Mouse (Mus musculus) urinary bladder, postnatal 14 days (tissue): ENCODE data around the gene Cdc20b.

ENCODE experiments used
- DNase-seq: peaks from one replicate; pipeline ENCODE4 v3.0.0; 2021; ENCODE audit warnings: low spot score

Cdc20b gene

GRCm38 (mm10) chr13:113097011-113097410 lies 62.1 kb downstream of the Cdc20b start:
- no peak for DNase-seq

GRCm38 (mm10) chr13:113098406-113098805 lies 63.5 kb downstream of the Cdc20b start:
- DNase-seq: no peak

GRCm38 (mm10) chr13:113100879-113101278 lies 66.0 kb downstream of the Cdc20b start, which contains the start of gene Gzma:
TSS of gene Gzma (minus strand) at chr13:113100981.
- DNase-seq: no peak

DNA sequence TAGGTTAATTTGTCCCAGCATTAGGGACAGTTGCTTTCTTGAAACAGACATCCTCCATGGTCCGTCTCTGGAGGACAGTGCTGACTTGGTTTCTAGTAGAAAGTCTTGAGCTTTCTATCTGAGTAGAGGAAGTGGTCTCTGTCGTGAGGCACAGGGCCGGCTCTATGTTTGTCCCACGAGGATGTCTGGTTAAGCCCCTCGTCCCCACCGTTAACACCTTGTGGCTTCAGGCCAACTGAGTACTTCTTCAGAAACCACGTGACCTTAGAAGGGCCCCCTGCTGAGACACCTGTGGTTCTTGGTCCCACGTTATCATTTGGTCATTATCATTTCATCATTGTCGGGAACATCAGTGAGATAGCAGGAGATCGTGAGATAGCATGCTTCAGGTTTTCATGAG lies 66.9 kb downstream of the Cdc20b start:
- no peak for DNase-seq

GRCm38 (mm10) chr13:113104759-113105158 lies 69.8 kb downstream of the Cdc20b start:
- DNase-seq: no peak

GRCm38 (mm10) chr13:113118977-113119376 lies 84.1 kb downstream of the Cdc20b start:
- DNase-seq: no peak

DNA sequence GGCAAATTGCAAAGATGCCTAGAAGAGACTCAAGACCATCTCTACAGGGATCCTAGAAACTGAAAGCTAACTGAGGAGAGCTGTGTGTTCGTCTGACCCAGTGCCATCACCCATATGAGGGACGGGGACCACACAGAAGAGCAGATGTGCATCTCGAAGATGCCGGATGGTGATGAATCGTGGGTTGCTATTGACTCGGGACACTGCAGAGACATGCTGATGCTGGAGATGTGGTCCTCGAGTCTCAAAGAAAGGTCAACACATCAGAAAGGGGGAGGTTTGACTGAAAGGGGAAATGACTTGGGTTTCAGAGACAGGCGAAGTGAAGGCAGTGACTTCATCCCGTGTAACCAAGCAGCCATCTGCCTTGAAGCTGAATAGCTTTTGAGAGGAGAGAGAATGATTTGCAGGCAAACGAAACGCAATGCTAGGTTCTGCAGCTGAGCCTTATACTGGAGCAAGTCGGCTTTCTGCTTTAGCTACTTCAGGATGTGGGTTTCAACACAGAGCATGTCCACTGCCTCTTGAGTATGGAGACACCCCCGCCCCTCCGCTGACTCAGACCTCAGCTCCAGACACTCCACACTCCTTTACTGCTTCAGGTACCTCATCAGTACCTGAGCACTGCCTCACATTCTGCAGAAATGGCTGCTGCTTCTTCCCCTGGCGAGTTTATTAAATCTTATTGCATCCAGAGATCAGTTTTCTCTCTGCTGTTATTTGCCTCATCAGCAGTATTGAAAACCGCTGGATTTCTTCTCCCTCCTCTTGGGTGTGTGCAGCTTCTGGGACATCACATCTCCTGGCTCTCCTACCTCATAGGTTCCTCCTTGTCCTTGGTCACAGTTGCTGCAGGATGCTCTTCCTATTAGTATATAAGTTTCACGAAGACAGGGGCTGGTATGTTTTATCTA lies 85.7 kb downstream of the Cdc20b start:
- no peak for DNase-seq

GRCm38 (mm10) chr13:113121326-113121725 lies 86.4 kb downstream of the Cdc20b start:
- no peak for DNase-seq

DNA sequence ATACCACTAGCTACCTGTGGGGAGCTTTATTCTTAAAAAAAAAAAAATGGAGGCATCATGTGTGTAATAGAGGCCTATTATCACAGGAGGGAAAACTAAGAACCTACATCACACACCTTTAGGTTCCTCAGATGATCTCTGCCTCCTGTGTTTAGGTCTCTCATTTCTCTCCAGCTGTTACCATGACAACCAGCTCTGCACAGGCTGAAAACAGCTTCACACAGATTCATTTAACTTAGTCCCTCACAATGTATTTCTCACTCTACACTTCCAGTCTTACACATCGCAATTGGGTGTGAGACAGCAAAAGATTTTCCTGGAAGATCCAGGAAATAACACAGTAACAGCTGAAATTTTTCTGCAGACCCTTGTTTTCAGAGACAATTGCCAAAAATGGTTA lies 95.1 kb downstream of the Cdc20b start:
- DNase-seq: no peak

GRCm38 (mm10) chr13:113139597-113139996 lies 104.7 kb downstream of the Cdc20b start:
- no peak for DNase-seq
